Mouse (Mus musculus) gastrocnemius, postnatal 4 days (tissue): ENCODE results near the gene Saysd1. TPM values are rescaled to one million over a fixed set of nuclear protein-coding genes. Genes with fewer than 3 reads are reported as not detected.

Source experiments
- DNase-seq, 2 experiments: peaks; one replicate each; pipeline ENCODE4 v3.0.0; 2021 to 2022; ENCODE audit warnings: low spot score in 2 of 2, mixed read lengths in 2 of 2
- total RNA-seq, 2 experiments: library from RNA; stranded (reverse); gene quantifications; 2 replicates each; pipeline ENCODE4 v1.2.3; 2021

Gene Saysd1
- total RNA-seq, 2 experiments from 2014 or later: 2.6 to 2.9 TPM

GRCm38 (mm10) chr14:20113189-20113961 lies 25.0 kb downstream of the Saysd1 start:
- no peak for DNase-seq

GRCm38 (mm10) chr14:20112218-20112617 lies 26.1 kb downstream of the Saysd1 start:
- DNase-seq: no peak

GRCm38 (mm10) chr14:20110945-20111344 lies 27.4 kb downstream of the Saysd1 start:
- DNase-seq: no peak

- no peak for DNase-seq
Measured at GRCm38 (mm10) chr14:20106271-20106670, 32.1 kb downstream of the Saysd1 start.

GRCm38 (mm10) chr14:20103207-20103606 lies 35.1 kb downstream of the Saysd1 start:
- DNase-seq: no peak

GRCm38 (mm10) chr14:20098061-20098460 lies 40.3 kb downstream of the Saysd1 start:
- no peak for DNase-seq

GRCm38 (mm10) chr14:20094942-20095341 lies 43.4 kb downstream of the Saysd1 start:
- no peak for DNase-seq

DNA sequence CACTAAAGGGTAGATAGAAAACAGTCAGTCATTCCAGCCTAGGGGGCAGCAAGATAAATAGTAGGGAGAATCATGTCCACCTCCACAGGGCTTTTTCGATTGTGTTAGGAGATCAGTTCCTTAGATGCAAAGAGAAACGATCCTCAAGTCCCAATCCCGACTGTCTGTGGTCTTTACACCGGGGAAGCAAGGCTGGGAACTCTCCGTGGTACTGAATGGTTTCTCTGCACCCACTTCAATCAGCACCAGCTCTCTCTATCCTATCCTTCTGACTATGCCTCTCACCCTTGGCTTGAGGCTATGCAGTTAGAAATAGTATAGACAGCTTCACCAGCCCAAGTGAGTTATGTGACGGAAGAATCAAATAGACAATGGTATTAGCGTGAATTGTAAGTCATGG lies 44.8 kb downstream of the Saysd1 start:
- peak in 1 of 2 experiments; percentile 48 for DNase-seq

GRCm38 (mm10) chr14:20084335-20084734 lies 54.0 kb downstream of the Saysd1 start:
- DNase-seq: no peak

DNA sequence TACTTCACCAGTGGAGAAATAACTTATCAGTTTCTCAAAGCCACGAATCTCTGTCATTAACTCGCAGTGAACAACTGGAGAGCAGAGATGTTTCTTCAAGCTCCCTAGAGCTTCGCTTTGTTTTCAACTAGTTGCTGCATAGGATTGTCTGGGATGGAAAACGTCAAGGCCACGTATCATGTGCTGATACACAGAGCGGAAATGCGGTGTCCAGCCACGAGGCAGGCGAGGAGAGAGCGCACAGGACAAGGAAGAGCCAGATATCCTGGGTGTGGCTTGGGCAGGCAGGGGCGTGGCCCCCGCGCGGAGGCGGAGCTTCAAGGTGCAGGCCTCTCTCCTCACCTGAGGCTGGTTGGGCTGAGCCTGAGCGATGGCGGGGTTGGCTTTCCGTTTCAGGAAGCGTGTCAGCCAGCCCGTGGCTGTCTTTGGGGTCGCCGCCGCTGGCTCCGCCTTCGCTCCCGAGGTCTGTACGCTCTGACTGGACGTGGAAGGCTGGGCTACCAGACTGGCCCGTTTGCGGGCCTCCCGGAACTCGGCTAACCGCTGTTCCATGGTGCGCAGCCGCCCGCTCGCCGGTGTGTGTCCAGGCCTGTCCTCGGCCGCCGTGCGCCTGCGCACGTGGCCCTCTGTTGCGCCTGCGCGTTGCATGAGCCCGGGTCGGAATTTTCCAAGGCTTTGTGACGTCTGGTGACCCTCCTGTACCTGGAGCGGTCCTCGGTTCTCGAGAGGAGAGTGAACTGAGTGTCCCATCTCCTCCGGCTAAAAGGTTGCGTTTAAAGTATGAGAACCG lies 55.6 kb downstream of the Saysd1 start:
- DNase-seq: peak; percentile 59 to 85

DNA sequence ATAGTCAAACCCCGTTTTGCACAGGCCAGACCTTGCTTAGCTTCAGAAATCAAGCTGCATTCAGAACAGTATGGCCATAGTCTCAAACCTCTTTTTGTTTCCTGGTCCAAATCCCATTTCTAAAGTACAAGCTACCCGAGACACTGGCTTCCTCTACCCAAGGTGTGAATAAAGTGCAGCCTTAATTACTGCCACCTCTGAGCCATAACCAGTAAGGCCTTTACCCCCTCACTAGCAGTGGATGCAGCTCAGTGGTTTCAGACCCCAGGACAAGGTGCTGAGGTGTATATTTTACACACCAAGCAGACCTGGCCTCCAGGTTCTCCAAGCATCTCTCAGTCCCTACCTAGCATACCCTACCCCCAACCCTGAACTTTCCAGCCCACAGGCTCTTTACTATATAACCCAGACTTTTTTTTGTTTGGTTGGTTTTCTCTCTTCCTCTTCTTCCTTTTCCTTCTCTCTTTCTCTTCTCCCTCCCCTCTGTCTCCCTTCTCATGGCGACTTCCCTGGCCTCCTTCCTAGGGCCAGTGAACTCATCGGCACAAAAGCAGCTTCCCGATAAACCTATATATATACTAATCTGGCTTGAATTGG lies 56.3 kb downstream of the Saysd1 start:
- DNase-seq: no peak

DNA sequence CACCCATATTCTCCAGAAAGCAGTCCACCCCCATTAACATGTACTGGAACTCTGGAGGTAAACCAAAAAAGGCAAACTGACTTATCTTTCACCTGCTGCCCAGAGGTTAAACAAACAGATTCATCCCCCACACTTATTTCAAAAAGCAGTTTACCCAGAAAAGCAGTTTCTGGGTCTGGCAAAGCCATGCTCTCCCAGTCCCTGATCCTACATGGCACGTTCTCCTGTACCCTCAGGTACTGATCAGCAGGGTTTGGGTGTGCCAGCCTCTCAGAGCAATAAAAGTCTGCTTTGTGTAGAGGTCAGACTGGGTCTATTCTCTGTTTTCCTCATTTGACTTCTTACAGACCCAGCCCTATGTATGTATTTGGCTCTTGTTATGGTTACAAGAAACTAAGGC lies 57.2 kb downstream of the Saysd1 start:
- no peak for DNase-seq

GRCm38 (mm10) chr14:20077181-20077580 lies 61.2 kb downstream of the Saysd1 start:
- DNase-seq: no peak

GRCm38 (mm10) chr14:20075544-20075943 lies 62.8 kb downstream of the Saysd1 start:
- DNase-seq: no peak

- no peak for DNase-seq
Measured at GRCm38 (mm10) chr14:20074759-20075158, 63.6 kb downstream of the Saysd1 start.

- peak in 1 of 2 experiments; percentile 17 for DNase-seq
Measured at GRCm38 (mm10) chr14:20070629-20071028, 67.7 kb downstream of the Saysd1 start.

DNA sequence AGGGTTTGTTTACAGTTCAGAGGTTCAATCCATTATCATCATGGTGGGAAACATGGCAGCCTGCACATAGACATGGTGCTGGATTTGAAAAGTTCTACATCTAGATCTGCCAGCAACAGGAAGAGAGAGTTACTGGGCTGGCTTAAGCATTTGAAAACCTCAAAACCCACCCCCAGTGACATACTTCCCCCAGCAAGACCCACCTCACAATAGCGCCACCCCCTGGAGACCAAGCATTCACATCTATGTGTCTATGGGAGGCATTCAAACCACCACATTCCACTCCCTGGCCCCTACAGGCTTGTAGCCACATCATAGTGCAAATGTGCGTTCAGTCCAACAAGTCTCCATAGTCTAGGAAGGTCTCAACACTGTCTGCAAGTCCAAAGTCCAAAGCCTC lies 70.0 kb downstream of the Saysd1 start:
- DNase-seq: no peak

GRCm38 (mm10) chr14:20067293-20068074 lies 70.8 kb downstream of the Saysd1 start:
- peak in 1 of 2 experiments; percentile 50 for DNase-seq

DNA sequence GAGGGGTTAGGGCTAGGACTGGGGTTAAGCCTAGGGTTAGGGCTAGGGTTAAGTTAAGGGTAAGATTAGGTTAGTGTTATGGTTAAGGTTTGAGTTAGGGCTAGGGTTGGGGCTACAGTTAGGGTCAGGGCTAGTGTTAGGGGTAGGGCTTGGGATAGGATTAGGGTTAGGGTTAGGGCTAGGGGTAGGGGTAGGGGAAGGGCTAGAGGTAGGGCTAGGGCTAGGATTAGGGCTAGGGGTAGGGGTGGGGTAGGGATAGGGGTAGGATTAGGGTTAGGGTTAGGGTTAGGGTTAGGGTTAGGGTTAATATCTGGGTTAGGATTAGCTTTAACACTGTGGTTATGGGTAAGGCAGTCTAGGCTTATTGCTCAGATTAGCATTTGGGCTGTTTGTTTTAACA lies 73.6 kb downstream of the Saysd1 start:
- no peak for DNase-seq

GRCm38 (mm10) chr14:20048481-20048835 lies 89.9 kb downstream of the Saysd1 start:
- no peak for DNase-seq

- DNase-seq: no peak
Measured at GRCm38 (mm10) chr14:20047814-20048480, 90.4 kb downstream of the Saysd1 start.
